Mouse (Mus musculus): Measurements from ENCODE around the gene Wnt7b.

- TF ChIP-seq CTCF (conservative IDR thresholded peaks at IDR 0.05 in 1 of 2, IDR thresholded peaks at IDR 0.05 in 1 of 2; ENCODE audit: low read depth in 2 of 2, low read length in 2 of 2) (peak in 1 of 2 experiments; percentile 45; a peak in 2 of 4 replicates), EP300 (IDR thresholded peaks at IDR 0.05; ENCODE audit: low read length) (no peak), ZNF384 (IDR thresholded peaks at IDR 0.05; ENCODE audit: low read depth, low read length) (no peak)
Measured at GRCm38 (mm10) chr15:85609266-85610004, 27.2 kb upstream of the Wnt7b start.
